Comparison of ENCODE assay signal across 8 mouse cellular contexts in the genomic region with DNA sequence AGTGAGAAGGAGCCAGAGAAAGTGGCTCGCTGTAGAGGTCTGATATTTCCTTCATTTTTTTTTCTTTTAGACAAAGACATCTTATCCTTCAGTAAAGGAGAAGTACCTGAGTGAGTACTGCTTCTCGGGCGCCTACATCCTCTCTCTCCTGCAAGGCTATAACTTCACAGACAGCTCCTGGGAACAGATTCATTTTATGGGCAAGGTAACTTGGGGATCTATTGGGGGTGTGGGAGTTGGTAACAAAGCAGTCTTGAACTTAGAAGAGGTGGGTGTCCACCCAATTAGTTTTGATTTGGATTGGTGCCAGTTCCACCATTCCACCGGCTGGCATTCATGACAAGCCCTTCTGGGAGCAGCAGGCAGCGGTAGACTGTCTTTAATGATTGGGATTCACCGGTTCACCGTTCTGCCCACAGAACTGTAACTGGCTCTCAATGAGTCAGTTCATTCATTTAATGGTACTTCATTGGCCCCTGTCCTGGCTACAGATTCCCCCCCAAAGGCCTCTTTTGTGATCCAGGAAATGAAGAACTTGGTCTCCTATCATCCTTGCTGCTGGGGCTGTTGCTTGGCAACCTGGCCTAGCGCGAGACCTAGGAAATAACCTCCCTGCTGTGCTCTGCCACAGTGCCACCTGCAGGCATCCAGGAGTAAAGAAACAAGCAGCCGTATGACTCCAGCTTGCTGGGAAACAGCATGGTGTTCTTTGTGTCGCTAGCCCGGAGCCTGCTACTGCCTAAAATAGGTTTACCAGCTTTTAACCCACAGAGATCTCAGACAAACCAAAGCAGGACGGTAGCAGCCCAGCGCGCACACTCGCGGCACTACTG. TPM values are rescaled to one million over a fixed set of nuclear protein-coding genes. Genes with fewer than 3 reads are reported as not detected.
DNase-seq lines count a peak whose midpoint lies in the region; ATAC-seq and TF ChIP-seq lines count a peak whose summit lies in the region.

No protein-coding gene starts in this region.

- WGBS in heart, embryonic 10.5 days = 27% methylated on average over 17 of the region's 17 CpGs
- 28% methylated on average over 17 of the region's 17 CpGs for WGBS in limb, embryonic 14.5 days
- WGBS in midbrain, postnatal 0 days = 15% methylated on average over 17 of the region's 17 CpGs
- 31% methylated on average over 17 of the region's 17 CpGs for WGBS in stomach, embryonic 14.5 days

- no peaks in the 10 kb centered on the region for H3K9me3 ChIP-seq in heart, embryonic 10.5 days
- no peaks in the 10 kb centered on the region for H3K9me3 ChIP-seq in limb, embryonic 14.5 days (ENCODE audit: control insufficient read depth, low read length)
- no peaks in the 10 kb centered on the region for H3K9me3 ChIP-seq in midbrain, postnatal 0 days (ENCODE audit: low read length)
- no peaks in the 10 kb centered on the region for H3K9me3 ChIP-seq in stomach, embryonic 14.5 days (ENCODE audit: control insufficient read depth, low read depth, low read length)

- H3K79me3 ChIP-seq in C2C12 (ENCODE audit: low read depth) = no peaks in the 10 kb centered on the region

- ATAC-seq in limb, embryonic 14.5 days (ENCODE audit: low FRiP score, low read depth) = peak; percentile 86
- ATAC-seq in midbrain, postnatal 0 days (ENCODE audit: low FRiP score) = peak; percentile 92
- ATAC-seq in stomach, embryonic 14.5 days (ENCODE audit: insufficient number of reproducible peaks, insufficient read depth, low FRiP score, low read depth) = peak; percentile 78; the same call in 1 of the 2 replicates

- H3K4me1 ChIP-seq in bone marrow macrophage, adult 2 months (ENCODE audit: control insufficient read depth, insufficient read depth, low read length) = no peaks in the 10 kb centered on the region
- H3K4me1 ChIP-seq in embryonic fibroblast, embryonic 13.5 days (ENCODE audit: control insufficient read depth, insufficient read depth, low read length) = no peaks in the 10 kb centered on the region
- peaks cover 6% of the 10 kb centered on the region; the same call in 1 of the 2 replicates for H3K4me1 ChIP-seq in heart, embryonic 10.5 days
- no peaks in the 10 kb centered on the region for H3K4me1 ChIP-seq in limb, embryonic 14.5 days (ENCODE audit: control insufficient read depth, insufficient read depth, low read length)
- peaks cover 5% of the 10 kb centered on the region; the same call in 1 of the 2 replicates for H3K4me1 ChIP-seq in midbrain, postnatal 0 days (ENCODE audit: insufficient read depth, low read length)
- H3K4me1 ChIP-seq in stomach, embryonic 14.5 days (ENCODE audit: control insufficient read depth, insufficient read depth, low read length) = no peaks in the 10 kb centered on the region

- no peaks in the 10 kb centered on the region for H3K36me3 ChIP-seq in C2C12 (ENCODE audit: control insufficient read depth, insufficient read depth)
- H3K36me3 ChIP-seq in heart, embryonic 10.5 days = no peaks in the 10 kb centered on the region
- H3K36me3 ChIP-seq in limb, embryonic 14.5 days (ENCODE audit: control insufficient read depth, insufficient read depth, low read length) = no peaks in the 10 kb centered on the region
- H3K36me3 ChIP-seq in midbrain, postnatal 0 days (ENCODE audit: insufficient read depth, low read length) = no peaks in the 10 kb centered on the region
- no peaks in the 10 kb centered on the region for H3K36me3 ChIP-seq in stomach, embryonic 14.5 days (ENCODE audit: control insufficient read depth, insufficient read depth, low read length)

- H3ac ChIP-seq in C2C12 (ENCODE audit: control insufficient read depth, insufficient read length, low read depth) = no peak overlapping the region

- no peaks in the 10 kb centered on the region for H3K79me2 ChIP-seq in C2C12 (ENCODE audit: control insufficient read depth, insufficient read depth)

- H3K4me3 ChIP-seq in C2C12 (ENCODE audit: insufficient read depth, poor library complexity, severe bottlenecking) = no peak overlapping the region
- H3K4me3 ChIP-seq in bone marrow macrophage, adult 2 months (ENCODE audit: insufficient read depth, low read length) = no peak overlapping the region
- no peak overlapping the region for H3K4me3 ChIP-seq in embryonic fibroblast, embryonic 13.5 days (ENCODE audit: insufficient read depth, low read length)
- peak overlapping the region; percentile 30; the same call in 1 of the 2 replicates for H3K4me3 ChIP-seq in heart, embryonic 10.5 days
- H3K4me3 ChIP-seq in limb, embryonic 14.5 days (replicated peaks; ENCODE audit: low read length) = no peak overlapping the region; the same call in 1 of the 2 replicates
- peak overlapping the region; percentile 16; the same call in 1 of the 2 replicates for H3K4me3 ChIP-seq in midbrain, postnatal 0 days (ENCODE audit: low read depth, low read length)
- H3K4me3 ChIP-seq in stomach, embryonic 14.5 days (ENCODE audit: low read depth, low read length) = 0 out of 2 replicates have a peak overlapping the region, but pooled peaks have one; percentile 8

- H3K27ac ChIP-seq in bone marrow macrophage, adult 2 months (ENCODE audit: insufficient read depth, low read depth, low read length) = no peak overlapping the region
- H3K27ac ChIP-seq in embryonic fibroblast, embryonic 13.5 days (ENCODE audit: insufficient read depth, low read length) = no peak overlapping the region
- peak overlapping the region; percentile 45 for H3K27ac ChIP-seq in heart, embryonic 10.5 days
- H3K27ac ChIP-seq in limb, embryonic 14.5 days (replicated peaks; ENCODE audit: low read depth, low read length) = no peak overlapping the region
- peak overlapping the region; percentile 86 for H3K27ac ChIP-seq in midbrain, postnatal 0 days (ENCODE audit: low read depth, low read length)
- H3K27ac ChIP-seq in stomach, embryonic 14.5 days (ENCODE audit: low read length) = no peak overlapping the region

- peaks cover 8% of the 10 kb centered on the region for H3K27me3 ChIP-seq in C2C12 (ENCODE audit: control insufficient read depth, insufficient read depth, insufficient read length)
- H3K27me3 ChIP-seq in heart, embryonic 10.5 days (ENCODE audit: insufficient read depth, poor library complexity, severe bottlenecking) = peaks cover 6% of the 10 kb centered on the region; the same call in 1 of the 2 replicates
- H3K27me3 ChIP-seq in limb, embryonic 14.5 days (ENCODE audit: control insufficient read depth, insufficient read depth, low read length) = no peaks in the 10 kb centered on the region
- H3K27me3 ChIP-seq in midbrain, postnatal 0 days (ENCODE audit: insufficient read depth, low read length) = no peaks in the 10 kb centered on the region
- H3K27me3 ChIP-seq in stomach, embryonic 14.5 days (ENCODE audit: control insufficient read depth, insufficient read depth, low read length) = no peaks in the 10 kb centered on the region

- DNase-seq in heart, embryonic 10.5 days (ENCODE audit: low spot score) = peak; percentile 92
- peak; percentile 32 for DNase-seq in kidney, adult 9 months
- peak; percentile 82 for DNase-seq in limb, embryonic 14.5 days (ENCODE audit: low spot score)
- DNase-seq in midbrain, postnatal 0 days (ENCODE audit: low spot score) = peak; percentile 96

- peak overlapping the region; percentile 33 for H3K4me2 ChIP-seq in limb, embryonic 14.5 days (replicated peaks; ENCODE audit: low read depth, low read length, severe bottlenecking)
- H3K4me2 ChIP-seq in midbrain, postnatal 0 days (ENCODE audit: low read depth, low read length, poor library complexity, severe bottlenecking) = peak overlapping the region; percentile 40
- peak overlapping the region; percentile 41 for H3K4me2 ChIP-seq in stomach, embryonic 14.5 days (replicated peaks; ENCODE audit: low read depth, low read length)

- no peak for TF ChIP-seq POLR2A in bone marrow macrophage, adult 2 months (IDR thresholded peaks at IDR 0.05; ENCODE audit: borderline replicate concordance, low read depth, low read length)
- TF ChIP-seq POLR2A in embryonic fibroblast, embryonic 13.5 days (IDR thresholded peaks at IDR 0.05; ENCODE audit: low read depth, low read length) = no peak
- no peak for TF ChIP-seq POLR2A in limb, embryonic 14.5 days (IDR thresholded peaks at IDR 0.05; ENCODE audit: borderline replicate concordance, extremely low read depth, insufficient read depth, insufficient read length)

- H3K9ac ChIP-seq in limb, embryonic 14.5 days (ENCODE audit: low read depth, low read length, severe bottlenecking) = no peak overlapping the region; the same call in 1 of the 2 replicates
- peak overlapping the region; percentile 45 for H3K9ac ChIP-seq in midbrain, postnatal 0 days (replicated peaks; ENCODE audit: low read length, poor library complexity, severe bottlenecking)
- H3K9ac ChIP-seq in stomach, embryonic 14.5 days (replicated peaks; ENCODE audit: low read depth, low read length) = no peak overlapping the region

- peak; percentile 50 for TF ChIP-seq CTCF in C2C12 (IDR thresholded peaks at IDR 0.05; ENCODE audit: control insufficient read depth, insufficient read depth, insufficient read length)
- peak; percentile 13; the same call in 1 of the 2 replicates for TF ChIP-seq CTCF in bone marrow macrophage, adult 2 months (IDR thresholded peaks at IDR 0.05; ENCODE audit: low read depth, low read length)
- peak; percentile 79; the same call in 1 of the 2 replicates for TF ChIP-seq CTCF in embryonic fibroblast, embryonic 13.5 days (IDR thresholded peaks at IDR 0.05; ENCODE audit: borderline replicate concordance, insufficient read depth, low read length)
- TF ChIP-seq CTCF in midbrain, postnatal 0 days (IDR thresholded peaks at IDR 0.05) = peak; percentile 94

TF ChIP-seq in C2C12, 6 proteins besides CTCF, POLR2A, EP300 and RAD21:
- TF ChIP-seq USF1 (IDR thresholded peaks at IDR 0.05; ENCODE audit: low read depth) = no peak
- no peak for TF ChIP-seq MYOD1 (IDR thresholded peaks at IDR 0.05; ENCODE audit: control insufficient read depth, insufficient read length, low read depth)
- no peak for TF ChIP-seq MAX (IDR thresholded peaks at IDR 0.05)
- TF ChIP-seq FOSL1 (IDR thresholded peaks at IDR 0.05; ENCODE audit: insufficient read depth, low read length, poor library complexity, severe bottlenecking) = no peak
- no peak for TF ChIP-seq CEBPB (IDR thresholded peaks at IDR 0.05; ENCODE audit: low read depth)
- TF ChIP-seq MYOG (IDR thresholded peaks at IDR 0.05; ENCODE audit: control insufficient read depth, extremely low read depth, insufficient read length) = no peak

RNA-seq across cellular contexts. Expression of a gene that starts 11.7 kb away (rescaled TPM):
- not detected for polyA plus RNA-seq in C2C12 (2012; fragmentation: generic; extraction: Trizol)
- polyA plus RNA-seq in bone marrow macrophage, adult 2 months (2012; ENCODE audit: insufficient read depth, insufficient read length, missing spikeins) = not detected in 2 replicates
- polyA plus RNA-seq in embryonic fibroblast, embryonic 13.5 days (2011; ENCODE audit: insufficient read length, low read depth, missing spikeins) = not detected in 2 replicates
- polyA plus RNA-seq in heart, embryonic 10.5 days (2016; fragmentation: Nextera tagmentation; extraction: Ambion mirVana) = 0.17 and 0.79 TPM in 2 replicates
- 0.04 and 0.05 TPM in 2 replicates for polyA plus RNA-seq in limb, embryonic 14.5 days (2012; rRNA removed)
- polyA plus RNA-seq in limb, embryonic 14.5 days (2014; fragmentation: Nextera tagmentation; extraction: Ambion mirVana) = 0.22 and 0.55 TPM in 2 replicates
- 0.57 TPM in 1 of 2 replicates, not detected in the other for total RNA-seq in midbrain, postnatal 0 days (2014; rRNA removed)
- 0.28 and 0.31 TPM in 2 replicates for polyA plus RNA-seq in midbrain, postnatal 0 days (2015; fragmentation: Nextera tagmentation; extraction: Ambion mirVana)
- polyA plus RNA-seq in stomach, embryonic 14.5 days (2014; fragmentation: Nextera tagmentation; extraction: Ambion mirVana) = not detected in 2 replicates

Comparison
In these comparisons a context has a peak if more than half of its experiments do, and no peak if none do; other contexts are left out.
1. H3K4me3 ChIP-seq: peak in heart, embryonic 10.5 days (single experiment), midbrain, postnatal 0 days (single experiment) and stomach, embryonic 14.5 days (single experiment); none in C2C12 (single experiment), bone marrow macrophage, adult 2 months (single experiment), embryonic fibroblast, embryonic 13.5 days (single experiment) and limb, embryonic 14.5 days (single experiment).
2. CTCF ChIP-seq: peak in every context shown above with its lines; median percentile 94 in midbrain, postnatal 0 days; 79 in embryonic fibroblast, embryonic 13.5 days; 50 in C2C12; 13 in bone marrow macrophage, adult 2 months.
3. H3K27ac ChIP-seq: peak in heart, embryonic 10.5 days (single experiment) and midbrain, postnatal 0 days (single experiment); none in bone marrow macrophage, adult 2 months (single experiment), embryonic fibroblast, embryonic 13.5 days (single experiment), limb, embryonic 14.5 days (single experiment) and stomach, embryonic 14.5 days (single experiment).
4. DNase-seq: peak in every context shown above with its lines; median percentile 96 in midbrain, postnatal 0 days; 92 in heart, embryonic 10.5 days; 82 in limb, embryonic 14.5 days; 32 in kidney, adult 9 months.
5. Peak in every context shown above with its lines, with median percentiles within 50 percentile points of each other: ATAC-seq and H3K4me2 ChIP-seq.